Mouse (Mus musculus): ENCODE measurements around the gene Sf3b1. TPM values are rescaled to one million over a fixed set of nuclear protein-coding genes. Genes with fewer than 3 reads are reported as not detected.
"Not testable (repeated sequence)": the region's sequence is repeated elsewhere in the genome, so short reads cannot be mapped to it uniquely, and the experiment has no call there.

Gene Sf3b1
- polyA plus RNA-seq, 1 experiment from 2014 or later, result 384 TPM

DNA sequence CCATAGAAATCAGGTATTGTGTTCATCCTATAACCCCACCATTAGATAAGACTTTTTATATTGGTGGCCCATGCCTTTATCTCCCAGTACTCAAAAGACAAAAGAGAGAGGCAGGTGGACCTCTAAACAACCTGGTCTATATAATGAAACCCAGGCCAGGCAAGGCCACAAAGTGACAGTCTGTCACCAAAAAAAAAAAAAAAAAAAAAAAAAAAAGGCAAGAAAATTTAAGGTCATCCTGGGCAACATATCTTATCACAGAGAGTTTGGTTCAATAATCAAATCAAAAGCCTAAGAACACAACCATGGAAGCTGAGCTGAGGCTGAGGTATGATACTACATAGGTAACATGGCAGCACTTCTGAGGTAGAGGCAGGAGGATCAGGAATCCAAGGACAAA lies 5.4 kb downstream of the Sf3b1 start:
- Histone ChIP-seq H3K9ac (ENCODE audit: low read depth, low read length) (no peak overlapping the region), H3K27me3 (ENCODE audit: control insufficient read depth, insufficient read depth, low read length) (no peaks in the 10 kb centered on the region), H3K27ac (ENCODE audit: low read depth, low read length) (no peak overlapping the region), H3K9me3 (ENCODE audit: control insufficient read depth, low read length) (no peaks in the 10 kb centered on the region), H3K4me3 (ENCODE audit: low read depth, low read length) (no peak overlapping the region), H3K36me3 (ENCODE audit: control insufficient read depth, insufficient read depth, low read length) (0 out of 2 replicates have a peak, but pooled peaks cover 3% of the 10 kb centered on the region), H3K4me2 (replicated peaks; ENCODE audit: low read depth, low read length) (no peak overlapping the region), H3K4me1 (replicated peaks; ENCODE audit: control insufficient read depth, insufficient read depth, low read length) (no peaks in the 10 kb centered on the region)
- ATAC-seq (ENCODE audit: low FRiP score) (no peak), DNase-seq (ENCODE audit: low spot score) (no peak)

DNA sequence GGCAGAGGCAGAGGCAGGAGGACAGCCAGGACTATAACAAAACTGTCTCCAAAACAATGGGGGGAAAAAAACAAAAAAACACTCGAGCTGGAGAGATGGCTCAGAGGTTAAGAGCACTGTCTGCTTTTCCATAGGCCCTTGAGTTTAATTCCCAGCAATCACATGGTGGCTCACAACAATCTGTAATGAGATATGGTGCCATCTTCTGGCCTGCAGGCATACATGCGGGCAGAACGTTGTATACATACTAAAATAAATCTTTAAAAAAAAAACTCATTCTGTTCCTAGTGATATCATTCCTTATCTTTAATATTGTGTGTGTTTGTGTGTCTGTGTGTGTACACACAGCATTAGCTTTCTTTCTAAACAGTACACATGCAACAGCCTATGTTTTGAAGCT lies 14.8 kb downstream of the Sf3b1 start:
- Histone ChIP-seq H3K4me3 (ENCODE audit: low read depth, low read length) (no peak overlapping the region), H3K9me3 (ENCODE audit: control insufficient read depth, low read length) (no peaks in the 10 kb centered on the region), H3K36me3 (ENCODE audit: control insufficient read depth, insufficient read depth, low read length) (peaks cover 7% of the 10 kb centered on the region), H3K4me2 (replicated peaks; ENCODE audit: low read depth, low read length) (no peak overlapping the region), H3K27me3 (ENCODE audit: control insufficient read depth, insufficient read depth, low read length) (no peaks in the 10 kb centered on the region), H3K9ac (ENCODE audit: low read depth, low read length) (no peak overlapping the region), H3K4me1 (replicated peaks; ENCODE audit: control insufficient read depth, insufficient read depth, low read length) (no peaks in the 10 kb centered on the region), H3K27ac (ENCODE audit: low read depth, low read length) (no peak overlapping the region)
- ATAC-seq (ENCODE audit: low FRiP score) (no peak), DNase-seq (ENCODE audit: low spot score) (no peak)
- WGBS, result 68% methylated on average over 3 of the region's 3 CpGs

- peaks cover 13% of the 10 kb centered on the region for H3K36me3 ChIP-seq (ENCODE audit: control insufficient read depth, insufficient read depth, low read length)
- not testable (repeated sequence) for H3K4me1 ChIP-seq (replicated peaks; ENCODE audit: control insufficient read depth, insufficient read depth, low read length); H3K4me2 ChIP-seq (replicated peaks; ENCODE audit: low read depth, low read length); H3K27me3 ChIP-seq (ENCODE audit: control insufficient read depth, insufficient read depth, low read length); H3K9ac ChIP-seq (ENCODE audit: low read depth, low read length); H3K4me3 ChIP-seq (ENCODE audit: low read depth, low read length); ATAC-seq (ENCODE audit: low FRiP score); H3K27ac ChIP-seq (ENCODE audit: low read depth, low read length); DNase-seq (ENCODE audit: low spot score); H3K9me3 ChIP-seq (ENCODE audit: control insufficient read depth, low read length)
- 96% methylated on average over 2 of the region's 2 CpGs for WGBS
These were observed 19.0 kb downstream of the Sf3b1 start for GRCm38 (mm10) chr1:55008313-55008712.

DNA sequence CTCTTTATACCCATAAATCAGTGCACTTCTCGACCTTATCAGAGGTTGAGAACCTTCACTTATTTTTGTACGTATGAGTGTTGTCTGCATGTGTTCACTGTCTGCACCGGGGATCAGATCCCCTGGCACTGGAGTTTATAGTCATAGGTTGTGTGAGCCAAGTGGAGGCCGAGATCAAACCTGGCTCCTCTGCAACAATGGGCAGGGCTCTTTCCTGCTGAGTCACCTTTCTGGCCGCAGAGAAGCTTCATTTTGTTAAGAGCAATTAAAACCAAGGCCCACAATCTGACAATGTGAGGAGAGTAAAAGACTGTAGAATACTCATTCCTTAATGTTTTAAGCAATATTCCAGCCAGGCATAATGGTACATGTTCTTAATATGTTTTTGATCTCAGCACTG lies 33.7 kb downstream of the Sf3b1 start:
- H3K4me3 ChIP-seq (ENCODE audit: low read depth, low read length), result no peak overlapping the region
- H3K27ac ChIP-seq (ENCODE audit: low read depth, low read length), result no peak overlapping the region
- ATAC-seq (ENCODE audit: low FRiP score), result no peak
- no peak overlapping the region for H3K4me2 ChIP-seq (replicated peaks; ENCODE audit: low read depth, low read length)
- no peaks in the 10 kb centered on the region for H3K27me3 ChIP-seq (ENCODE audit: control insufficient read depth, insufficient read depth, low read length)
- H3K9me3 ChIP-seq (ENCODE audit: control insufficient read depth, low read length), result no peaks in the 10 kb centered on the region
- WGBS, result 94% methylated on average over 5 of the region's 5 CpGs
- peaks cover 8% of the 10 kb centered on the region; the same call in 1 of the 2 replicates for H3K36me3 ChIP-seq (ENCODE audit: control insufficient read depth, insufficient read depth, low read length)
- DNase-seq (ENCODE audit: low spot score), result no peak
- no peaks in the 10 kb centered on the region for H3K4me1 ChIP-seq (replicated peaks; ENCODE audit: control insufficient read depth, insufficient read depth, low read length)
- no peak overlapping the region for H3K9ac ChIP-seq (ENCODE audit: low read depth, low read length)

DNA sequence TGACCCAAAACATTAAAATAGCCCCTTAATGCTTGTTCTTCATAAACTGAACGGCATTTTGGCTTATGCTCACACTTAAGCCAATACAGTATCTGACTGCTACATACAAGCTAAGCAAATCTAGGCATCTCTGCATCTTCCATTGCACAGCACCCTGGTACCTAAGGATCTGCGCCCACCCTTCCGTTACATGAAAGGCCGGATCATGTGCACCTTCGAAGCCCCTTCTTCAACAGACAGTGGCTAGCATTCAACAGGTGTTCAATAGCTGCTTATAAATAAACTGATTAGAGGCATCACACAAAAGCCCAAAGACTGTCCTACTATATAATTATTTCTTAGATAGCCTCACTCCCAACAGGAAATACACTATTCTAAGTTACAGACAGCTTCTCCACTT lies 41.0 kb downstream of the Sf3b1 start:
- H3K4me3 ChIP-seq (ENCODE audit: low read depth, low read length), result no peak overlapping the region
- WGBS, result 96% methylated on average over 5 of the region's 5 CpGs
- peaks cover 10% of the 10 kb centered on the region for H3K36me3 ChIP-seq (ENCODE audit: control insufficient read depth, insufficient read depth, low read length)
- no peak overlapping the region for H3K4me2 ChIP-seq (replicated peaks; ENCODE audit: low read depth, low read length)
- DNase-seq (ENCODE audit: low spot score) (no peak), ATAC-seq (ENCODE audit: low FRiP score) (no peak)
- H3K9me3 ChIP-seq (ENCODE audit: control insufficient read depth, low read length), result no peaks in the 10 kb centered on the region
- no peak overlapping the region for H3K27ac ChIP-seq (ENCODE audit: low read depth, low read length)
- H3K9ac ChIP-seq (ENCODE audit: low read depth, low read length), result no peak overlapping the region
- H3K4me1 ChIP-seq (replicated peaks; ENCODE audit: control insufficient read depth, insufficient read depth, low read length), result no peaks in the 10 kb centered on the region
- no peaks in the 10 kb centered on the region for H3K27me3 ChIP-seq (ENCODE audit: control insufficient read depth, insufficient read depth, low read length)

DNA sequence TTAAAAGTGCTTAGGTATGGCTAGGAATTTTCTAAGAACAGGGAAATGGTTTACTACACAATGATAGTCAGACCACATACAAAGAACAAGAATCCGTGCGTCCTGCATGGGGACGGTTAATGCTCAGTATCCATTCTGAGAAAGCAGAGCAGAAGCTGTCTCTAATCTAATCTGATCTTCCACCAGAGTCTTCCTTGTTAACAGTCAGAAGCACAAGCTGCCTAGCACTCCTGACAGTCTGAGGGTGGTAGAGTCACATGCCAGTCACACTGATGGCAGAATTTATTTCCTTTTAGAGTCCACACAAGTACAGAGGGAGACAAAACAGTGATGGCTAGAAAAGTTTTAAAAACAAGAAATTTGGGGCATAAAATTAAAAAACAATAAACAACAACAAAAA lies 41.5 kb downstream of the Sf3b1 start:
- H3K9me3 ChIP-seq (ENCODE audit: control insufficient read depth, low read length), result no peaks in the 10 kb centered on the region
- no peak for ATAC-seq (ENCODE audit: low FRiP score)
- no peak overlapping the region for H3K9ac ChIP-seq (ENCODE audit: low read depth, low read length)
- 93% methylated on average over 3 of the region's 3 CpGs for WGBS
- no peak overlapping the region for H3K4me3 ChIP-seq (ENCODE audit: low read depth, low read length)
- H3K36me3 ChIP-seq (ENCODE audit: control insufficient read depth, insufficient read depth, low read length), result peaks cover 9% of the 10 kb centered on the region
- no peak for DNase-seq (ENCODE audit: low spot score)
- no peaks in the 10 kb centered on the region for H3K27me3 ChIP-seq (ENCODE audit: control insufficient read depth, insufficient read depth, low read length)
- H3K4me1 ChIP-seq (replicated peaks; ENCODE audit: control insufficient read depth, insufficient read depth, low read length), result no peaks in the 10 kb centered on the region
- no peak overlapping the region for H3K27ac ChIP-seq (ENCODE audit: low read depth, low read length)
- H3K4me2 ChIP-seq (replicated peaks; ENCODE audit: low read depth, low read length), result no peak overlapping the region

- WGBS, result 89% methylated on average over 7 of the region's 7 CpGs
- no peak for ATAC-seq (ENCODE audit: low FRiP score)
- peaks cover 8% of the 10 kb centered on the region for H3K36me3 ChIP-seq (ENCODE audit: control insufficient read depth, insufficient read depth, low read length)
These were observed 43.1 kb downstream of the Sf3b1 start for GRCm38 (mm10) chr1:54984154-54984553.

DNA sequence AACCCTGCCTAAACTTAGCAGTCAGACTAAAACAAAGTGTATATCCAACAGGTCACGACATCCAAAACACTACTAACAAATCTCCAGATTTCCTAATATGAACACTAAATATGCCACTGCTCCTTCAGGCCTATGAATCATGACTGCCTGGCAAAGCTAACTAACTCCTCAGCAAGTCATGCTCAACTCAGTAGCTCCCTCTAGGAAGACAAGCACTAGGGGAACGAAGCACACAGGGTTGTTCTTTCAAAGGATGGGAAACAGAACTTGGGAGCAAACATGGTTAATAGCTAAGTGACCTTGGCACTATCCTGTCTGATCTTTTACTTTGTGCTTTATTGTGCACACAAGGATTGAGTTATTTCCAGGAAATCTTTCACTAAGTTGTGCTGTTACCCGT lies 43.9 kb downstream of the Sf3b1 start:
- Histone ChIP-seq H3K4me3 (ENCODE audit: low read depth, low read length) (no peak overlapping the region), H3K4me2 (replicated peaks; ENCODE audit: low read depth, low read length) (no peak overlapping the region), H3K9ac (ENCODE audit: low read depth, low read length) (no peak overlapping the region), H3K4me1 (replicated peaks; ENCODE audit: control insufficient read depth, insufficient read depth, low read length) (no peaks in the 10 kb centered on the region), H3K36me3 (ENCODE audit: control insufficient read depth, insufficient read depth, low read length) (peaks cover 5% of the 10 kb centered on the region; the same call in 1 of the 2 replicates), H3K27ac (ENCODE audit: low read depth, low read length) (no peak overlapping the region), H3K27me3 (ENCODE audit: control insufficient read depth, insufficient read depth, low read length) (no peaks in the 10 kb centered on the region), H3K9me3 (ENCODE audit: control insufficient read depth, low read length) (no peaks in the 10 kb centered on the region)
- no peak for DNase-seq (ENCODE audit: low spot score)
- 69% methylated on average over 3 of the region's 3 CpGs for WGBS
- ATAC-seq (ENCODE audit: low FRiP score), result no peak

More at GRCm38 (mm10) chr1:54984154-54984553, 43.1 kb downstream of the Sf3b1 start:
- H3K4me2 ChIP-seq (replicated peaks; ENCODE audit: low read depth, low read length), result no peak overlapping the region
- DNase-seq (ENCODE audit: low spot score), result no peak
- H3K27ac ChIP-seq (ENCODE audit: low read depth, low read length), result no peak overlapping the region
- H3K4me1 ChIP-seq (replicated peaks; ENCODE audit: control insufficient read depth, insufficient read depth, low read length), result no peaks in the 10 kb centered on the region
- no peak overlapping the region for H3K9ac ChIP-seq (ENCODE audit: low read depth, low read length)
- no peak overlapping the region for H3K4me3 ChIP-seq (ENCODE audit: low read depth, low read length)
- H3K27me3 ChIP-seq (ENCODE audit: control insufficient read depth, insufficient read depth, low read length), result no peaks in the 10 kb centered on the region
- no peaks in the 10 kb centered on the region for H3K9me3 ChIP-seq (ENCODE audit: control insufficient read depth, low read length)

DNA sequence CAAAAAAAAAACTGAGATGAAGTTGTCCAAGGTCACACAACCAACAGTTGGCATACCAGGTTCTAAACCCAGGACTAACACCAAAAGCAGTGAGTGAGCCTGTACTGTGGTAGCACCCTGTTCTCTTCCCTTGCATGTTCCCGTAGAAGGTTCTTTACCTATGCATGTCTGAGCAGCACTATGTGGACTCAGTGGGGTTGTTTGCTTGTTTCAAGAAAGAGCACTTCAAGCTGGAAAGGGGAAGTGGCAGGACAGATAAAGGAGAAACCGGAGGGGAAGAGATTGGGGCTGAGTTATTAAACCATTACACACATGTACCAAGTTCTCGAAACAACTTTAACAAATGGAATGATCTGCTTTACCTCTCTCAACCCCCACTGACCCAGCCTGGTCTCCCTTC lies 44.6 kb downstream of the Sf3b1 start:
- H3K36me3 ChIP-seq (ENCODE audit: control insufficient read depth, insufficient read depth, low read length), result 0 out of 2 replicates have a peak, but pooled peaks cover 2% of the 10 kb centered on the region
- DNase-seq (ENCODE audit: low spot score), result no peak
- no peak overlapping the region for H3K9ac ChIP-seq (ENCODE audit: low read depth, low read length)
- 91% methylated on average over 3 of the region's 3 CpGs for WGBS
- H3K27ac ChIP-seq (ENCODE audit: low read depth, low read length), result no peak overlapping the region
- no peak overlapping the region for H3K4me2 ChIP-seq (replicated peaks; ENCODE audit: low read depth, low read length)
- H3K27me3 ChIP-seq (ENCODE audit: control insufficient read depth, insufficient read depth, low read length), result no peaks in the 10 kb centered on the region
- no peak overlapping the region for H3K4me3 ChIP-seq (ENCODE audit: low read depth, low read length)
- no peak for ATAC-seq (ENCODE audit: low FRiP score)
- H3K9me3 ChIP-seq (ENCODE audit: control insufficient read depth, low read length), result no peaks in the 10 kb centered on the region
- no peaks in the 10 kb centered on the region for H3K4me1 ChIP-seq (replicated peaks; ENCODE audit: control insufficient read depth, insufficient read depth, low read length)
